Mouse (Mus musculus) heart, adult 2 months (tissue): ENCODE measurements around the gene Shld2.

Experiments
- CTCF ChIP-seq: fragments of 200-600 bp; IDR thresholded peaks from 2 replicates; pipeline ENCODE4 v1.8.1; 2022; ENCODE audit warnings: antibody characterized with exemption, mild to moderate bottlenecking, moderate library complexity
- EP300 ChIP-seq: fragments of 200-500 bp; IDR thresholded peaks from 2 replicates; pipeline ENCODE4 v1.6.1; 2011; ENCODE audit warnings: low read depth, low read length, control low read depth; ENCODE audit not compliant: insufficient read depth
- POLR2A ChIP-seq: fragments of 200-500 bp; IDR thresholded peaks from 2 replicates; pipeline ENCODE4 v1.6.1; 2011; ENCODE audit warnings: mild to moderate bottlenecking, low read depth, low read length, control low read depth; ENCODE audit not compliant: insufficient read depth

DNA sequence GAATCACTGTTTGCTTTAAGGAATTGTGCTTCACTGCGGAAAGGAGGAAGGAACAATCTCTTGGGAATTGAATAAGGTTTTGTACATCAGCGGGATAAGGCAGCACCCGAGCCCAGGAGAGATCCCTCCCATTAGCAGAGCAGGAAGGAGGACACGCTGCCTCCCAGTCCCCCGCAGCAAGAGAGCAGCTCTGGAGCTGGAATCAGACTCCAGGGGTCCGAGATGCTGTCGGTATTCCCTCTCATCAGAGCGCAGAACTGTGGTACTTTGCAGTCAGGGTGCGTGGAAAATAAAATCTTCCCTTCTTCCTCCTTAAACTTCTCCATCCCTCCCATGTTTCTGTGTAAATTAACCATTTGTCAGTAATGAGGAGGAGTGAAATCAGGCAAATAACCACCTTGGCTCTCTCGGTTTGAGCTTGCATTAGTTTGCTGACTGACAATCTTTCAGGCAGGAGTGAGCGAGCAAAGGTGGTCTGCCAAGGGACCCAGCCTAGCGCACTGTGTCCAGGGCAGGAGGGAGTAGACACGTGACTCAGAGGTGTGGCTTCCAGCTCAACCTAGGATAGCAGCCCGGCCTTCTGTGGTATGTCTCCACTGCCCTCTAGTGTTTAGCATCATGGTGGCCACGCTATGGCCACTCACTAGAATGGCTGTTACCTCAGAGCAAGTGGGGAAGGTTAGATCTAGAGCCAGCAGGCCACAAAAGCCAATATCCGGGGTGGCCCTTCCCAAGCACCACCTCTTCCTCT lies 75.5 kb downstream of the Shld2 start:
- TF ChIP-seq CTCF = peak; percentile 90
- TF ChIP-seq EP300 = peak; percentile 86; the same call in 1 of the 2 replicates
- TF ChIP-seq POLR2A = no peak
